Mouse (Mus musculus) intestine, postnatal 0 days (tissue): ENCODE results near the gene Lmntd2. TPM values are rescaled to one million over a fixed set of nuclear protein-coding genes. Genes with fewer than 3 reads are reported as not detected.

Experiments used
- ATAC-seq: fragments of 200-750 bp; cut with Nextera tagmentation; 2 replicates; pipeline ENCODE4 v1.8.0; 2017; ENCODE audit warnings: mild to moderate bottlenecking, moderate TSS enrichment, moderate library complexity
- H3K27ac ChIP-seq: fragments of 300-500 bp; sonication (generic); 2 replicates; pipeline ENCODE4 v1.5.1; 2014; ENCODE audit warnings: mild to moderate bottlenecking, low read depth, low read length, moderate library complexity
- H3K27me3 ChIP-seq: fragments of 300-500 bp; sonication (generic); replicated peaks from 2 replicates; pipeline ENCODE4 v1.6.1; 2014; ENCODE audit warnings: low read length, mixed read lengths; ENCODE audit not compliant: control insufficient read depth, insufficient read depth
- H3K36me3 ChIP-seq: fragments of 300-500 bp; sonication (generic); 2 replicates; pipeline ENCODE4 v1.6.1; 2014; ENCODE audit warnings: mild to moderate bottlenecking, moderate library complexity; ENCODE audit not compliant: control insufficient read depth, insufficient read depth
- H3K4me1 ChIP-seq: fragments of 300-500 bp; sonication (generic); replicated peaks from 2 replicates; pipeline ENCODE4 v1.6.1; 2014; ENCODE audit warnings: antibody characterized with exemption, low read length, mixed read lengths; ENCODE audit not compliant: control insufficient read depth, insufficient read depth
- H3K4me2 ChIP-seq: fragments of 300-500 bp; sonication (generic); replicated peaks from 2 replicates; pipeline ENCODE4 v1.6.1; 2014; ENCODE audit warnings: low read depth, mild to moderate bottlenecking, moderate library complexity
- H3K4me3 ChIP-seq: fragments of 300-500 bp; sonication (generic); 2 replicates; pipeline ENCODE4 v1.5.1; 2014; ENCODE audit warnings: low read depth, low read length
- H3K9ac ChIP-seq: fragments of 300-500 bp; sonication (generic); 2 replicates; pipeline ENCODE4 v1.6.1; 2014; ENCODE audit warnings: mild to moderate bottlenecking, low read depth, low read length
- H3K9me3 ChIP-seq: fragments of 300-500 bp; sonication (generic); 2 replicates; pipeline ENCODE4 v1.6.1; 2016; ENCODE audit warnings: mixed run types; ENCODE audit not compliant: control insufficient read depth
- CTCF ChIP-seq: sonication (generic); IDR thresholded peaks from 2 replicates; pipeline ENCODE4 v1.5.1; 2016; ENCODE audit warnings: low read depth, mild to moderate bottlenecking, control low read depth, antibody characterized with exemption, moderate library complexity
- WGBS: fragments of 180-500 bp; shearing (Covaris S2); extraction: QIAGEN DNeasy Blood & Tissue Kit; methylation state at CpG from one replicate; pipeline ENCODE4 v1.1.7; 2014; 5-methylcytosine and 5-hydroxymethylcytosine counted together
- polyA plus RNA-seq: library from polyadenylated mRNA; unstranded; fragments of >200 nt; fragmentation: Nextera tagmentation; extraction: Ambion mirVana; gene quantifications from 2 replicates; pipeline ENCODE4 v1.2.1, GENCODE M21; 2015

Lmntd2 gene
- polyA plus RNA-seq, 1 experiment from 2014 or later = 2.7 TPM

- no peak for TF ChIP-seq CTCF
- Histone ChIP-seq H3K4me3 (no peak overlapping the region), H3K27me3 (no peaks in the 10 kb centered on the region), H3K4me2 (peak overlapping the region; percentile 94; the same call in 1 of the 2 replicates), H3K9me3 (no peaks in the 10 kb centered on the region), H3K27ac (0 out of 2 replicates have a peak overlapping the region, but pooled peaks have one; percentile 37), H3K4me1 (peaks cover 16% of the 10 kb centered on the region), H3K36me3 (peaks cover 2% of the 10 kb centered on the region; the same call in 1 of the 2 replicates), H3K9ac (no peak overlapping the region)
- 88% methylated on average over 4 of the region's 4 CpGs for WGBS
- no peak for ATAC-seq
These were observed 8.9 kb upstream of the Lmntd2 start for GRCm38 (mm10) chr7:141222696-141223215.

GRCm38 (mm10) chr7:141222126-141222467 is 8.2 kb upstream of the Lmntd2 start:
- peaks cover 21% of the 10 kb centered on the region for H3K4me1 ChIP-seq
- peaks cover 8% of the 10 kb centered on the region; the same call in 1 of the 2 replicates for H3K36me3 ChIP-seq
- H3K27me3 ChIP-seq = no peaks in the 10 kb centered on the region
- TF ChIP-seq CTCF = no peak
- 5% methylated on average over 8 of the region's 8 CpGs for WGBS
- H3K9ac ChIP-seq = no peak overlapping the region
- H3K4me3 ChIP-seq = peak overlapping the region; percentile 53; the same call in 1 of the 2 replicates
- no peaks in the 10 kb centered on the region for H3K9me3 ChIP-seq
- H3K27ac ChIP-seq = peak overlapping the region; percentile 37
- H3K4me2 ChIP-seq = peak overlapping the region; percentile 94
- no peak for ATAC-seq

- peak overlapping the region; percentile 62 for H3K9ac ChIP-seq
- peak overlapping the region; percentile 37 for H3K27ac ChIP-seq
- peaks cover 25% of the 10 kb centered on the region for H3K4me1 ChIP-seq
- TF ChIP-seq CTCF = peak; percentile 62
- H3K4me3 ChIP-seq = peak overlapping the region; percentile 53
- H3K27me3 ChIP-seq = no peaks in the 10 kb centered on the region
- 3% methylated on average over 44 of the region's 44 CpGs for WGBS
- peak overlapping the region; percentile 94 for H3K4me2 ChIP-seq
- no peaks in the 10 kb centered on the region for H3K9me3 ChIP-seq
- peak; percentile 96 for ATAC-seq
- peaks cover 12% of the 10 kb centered on the region; the same call in 1 of the 2 replicates for H3K36me3 ChIP-seq
These were observed 7.6 kb upstream of the Lmntd2 start for GRCm38 (mm10) chr7:141221249-141222125.

GRCm38 (mm10) chr7:141220377-141220776 is 6.5 kb upstream of the Lmntd2 start:
- Histone ChIP-seq H3K4me3 (no peak overlapping the region), H3K36me3 (peaks cover 12% of the 10 kb centered on the region; the same call in 1 of the 2 replicates), H3K27me3 (no peaks in the 10 kb centered on the region), H3K9ac (no peak overlapping the region), H3K27ac (no peak overlapping the region), H3K9me3 (no peaks in the 10 kb centered on the region), H3K4me1 (peaks cover 25% of the 10 kb centered on the region), H3K4me2 (peak overlapping the region; percentile 94)
- 66% methylated on average over 1 of the region's 1 CpGs for WGBS
- no peak for ATAC-seq
- no peak for TF ChIP-seq CTCF

- Histone ChIP-seq H3K4me1 (peaks cover 25% of the 10 kb centered on the region), H3K4me2 (no peak overlapping the region), H3K4me3 (no peak overlapping the region), H3K27me3 (no peaks in the 10 kb centered on the region), H3K9me3 (no peaks in the 10 kb centered on the region), H3K9ac (0 out of 2 replicates have a peak overlapping the region, but pooled peaks have one; percentile 18), H3K36me3 (peaks cover 12% of the 10 kb centered on the region; the same call in 1 of the 2 replicates), H3K27ac (peak overlapping the region; percentile 35; the same call in 1 of the 2 replicates)
- WGBS = 37% methylated on average over 1 of the region's 1 CpGs
- no peak for TF ChIP-seq CTCF
- ATAC-seq = no peak
These were observed 5.7 kb upstream of the Lmntd2 start for GRCm38 (mm10) chr7:141219558-141220099.

- 63% methylated on average over 5 of the region's 5 CpGs for WGBS
- Histone ChIP-seq H3K36me3 (peaks cover 12% of the 10 kb centered on the region; the same call in 1 of the 2 replicates), H3K27ac (no peak overlapping the region), H3K27me3 (no peaks in the 10 kb centered on the region), H3K4me3 (no peak overlapping the region), H3K4me2 (peak overlapping the region; percentile 95), H3K9ac (no peak overlapping the region), H3K4me1 (peaks cover 25% of the 10 kb centered on the region), H3K9me3 (no peaks in the 10 kb centered on the region)
- TF ChIP-seq CTCF = no peak
- no peak for ATAC-seq
These were observed 4.8 kb upstream of the Lmntd2 start for GRCm38 (mm10) chr7:141218557-141219133.
